In genomic region chr1:25085616-25086372, GRCm38 (mm10) we compare ENCODE assay signal across 10 mouse cellular contexts.
DNase-seq lines count a peak whose midpoint lies in the region; ATAC-seq and TF ChIP-seq lines count a peak whose summit lies in the region.
"Had no signal": no experiment of that assay in that cellular context is flagged by ENCODE, and none has a peak within 500 bp of the region (broad histone marks: within the 10 kb centered on the region; RNA-seq: fewer than 3 reads in every experiment).

No protein-coding gene starts in this region.

- H3K4me2 ChIP-seq in stomach, embryonic 14.5 days (replicated peaks; ENCODE audit: low read depth, low read length) = no peak overlapping the region
- no peak overlapping the region for H3K4me2 ChIP-seq in stomach, postnatal 0 days (replicated peaks; ENCODE audit: low read depth)
- H3K4me2 ChIP-seq in stomach, embryonic 16.5 days (ENCODE audit: low read depth, low read length) = 0 out of 2 replicates have a peak overlapping the region, but pooled peaks have one; percentile 9

- H3K4me3 ChIP-seq in stomach, embryonic 14.5 days (ENCODE audit: low read depth, low read length) = no peak overlapping the region
- no peak overlapping the region for H3K4me3 ChIP-seq in stomach, postnatal 0 days (ENCODE audit: low read depth, low read length)
- H3K4me3 ChIP-seq in stomach, embryonic 16.5 days (replicated peaks; ENCODE audit: low read length) = no peak overlapping the region
- H3K4me3 ChIP-seq: erythroblast, embryonic 14.5 days had no signal

- peak; percentile 19 for DNase-seq in embryo, embryonic 10 days (ENCODE audit: low spot score)
- no peak for DNase-seq in embryo, embryonic 9.5 days (ENCODE audit: extremely low spot score)
- no peak for DNase-seq in stomach, postnatal 0 days (ENCODE audit: low spot score)
- peak; percentile 41 to 45 for DNase-seq in layer of hippocampus, postnatal 14 days (ENCODE audit: low spot score in 2 of 2)
- no peak for DNase-seq in adipocyte (ENCODE audit: low spot score)
- no peak for DNase-seq in ovary, adult 18-20 months (ENCODE audit: low spot score)
- DNase-seq: kidney, adult 18-20 months had no signal

- WGBS in stomach, embryonic 14.5 days = 68% methylated on average over 14 of the region's 14 CpGs
- WGBS in stomach, postnatal 0 days = 58% methylated on average over 14 of the region's 14 CpGs
- 61% methylated on average over 14 of the region's 14 CpGs for WGBS in stomach, embryonic 16.5 days

- H3K27ac ChIP-seq in stomach, embryonic 14.5 days (ENCODE audit: low read length) = peak overlapping the region; percentile 33; the same call in 1 of the 2 replicates
- no peak overlapping the region for H3K27ac ChIP-seq in stomach, postnatal 0 days (replicated peaks)
- H3K27ac ChIP-seq in stomach, embryonic 16.5 days (ENCODE audit: low read length) = no peak overlapping the region; the same call in 1 of the 2 replicates

- H3K4me1 ChIP-seq in stomach, embryonic 14.5 days (ENCODE audit: control insufficient read depth, insufficient read depth, low read length) = 0 out of 2 replicates have a peak, but pooled peaks cover 4% of the 10 kb centered on the region
- no peaks in the 10 kb centered on the region for H3K4me1 ChIP-seq in stomach, postnatal 0 days (replicated peaks; ENCODE audit: control insufficient read depth, insufficient read depth)
- H3K4me1 ChIP-seq in stomach, embryonic 16.5 days (ENCODE audit: control insufficient read depth, insufficient read depth, low read length) = 0 out of 2 replicates have a peak, but pooled peaks cover 2% of the 10 kb centered on the region

- H3K27me3 ChIP-seq in stomach, embryonic 14.5 days (ENCODE audit: control insufficient read depth, insufficient read depth, low read length) = no peaks in the 10 kb centered on the region
- H3K27me3 ChIP-seq in stomach, postnatal 0 days (ENCODE audit: control insufficient read depth, insufficient read depth, low read length) = no peaks in the 10 kb centered on the region
- H3K27me3 ChIP-seq in stomach, embryonic 16.5 days (ENCODE audit: control insufficient read depth, insufficient read depth, low read length) = no peaks in the 10 kb centered on the region

- H3K9me3 ChIP-seq in stomach, embryonic 14.5 days (ENCODE audit: control insufficient read depth, low read depth, low read length) = no peaks in the 10 kb centered on the region
- no peaks in the 10 kb centered on the region for H3K9me3 ChIP-seq in stomach, postnatal 0 days (ENCODE audit: control insufficient read depth, low read length)
- no peaks in the 10 kb centered on the region for H3K9me3 ChIP-seq in stomach, embryonic 16.5 days (replicated peaks; ENCODE audit: control insufficient read depth, low read length)

- no peak overlapping the region for H3K9ac ChIP-seq in stomach, embryonic 14.5 days (replicated peaks; ENCODE audit: low read depth, low read length)
- H3K9ac ChIP-seq in stomach, postnatal 0 days (ENCODE audit: low read length) = no peak overlapping the region
- no peak overlapping the region for H3K9ac ChIP-seq in stomach, embryonic 16.5 days (ENCODE audit: low read length)

- no peak for TF ChIP-seq CTCF in stomach, postnatal 0 days (IDR thresholded peaks at IDR 0.05; ENCODE audit: low read depth)

- no peaks in the 10 kb centered on the region for H3K36me3 ChIP-seq in stomach, embryonic 14.5 days (ENCODE audit: control insufficient read depth, insufficient read depth, low read length)
- H3K36me3 ChIP-seq in stomach, postnatal 0 days (ENCODE audit: control insufficient read depth, insufficient read depth, low read length) = no peaks in the 10 kb centered on the region
- no peaks in the 10 kb centered on the region for H3K36me3 ChIP-seq in stomach, embryonic 16.5 days (ENCODE audit: control insufficient read depth, insufficient read depth, low read length)

- ATAC-seq in stomach, embryonic 14.5 days (ENCODE audit: insufficient number of reproducible peaks, insufficient read depth, low FRiP score, low read depth) = no peak
- ATAC-seq in stomach, postnatal 0 days (ENCODE audit: low FRiP score, low TSS enrichment) = no peak
- ATAC-seq in stomach, embryonic 16.5 days (ENCODE audit: insufficient read depth, low FRiP score) = no peak

- no peak for TF ChIP-seq EP300 in stomach, postnatal 0 days (optimal IDR thresholded peaks at IDR 0.05)

Comparison
In these comparisons a context has a peak if more than half of its experiments do, and no peak if none do; other contexts are left out.
1. DNase-seq: peak in embryo, embryonic 10 days (single experiment) and layer of hippocampus, postnatal 14 days (2 of 2); none in embryo, embryonic 9.5 days (single experiment), stomach, postnatal 0 days (single experiment), adipocyte (single experiment) and ovary, adult 18-20 months (single experiment).